Mouse (Mus musculus) large intestine, adult 2 months (tissue): ENCODE results near the gene Slc25a30. TPM values are rescaled to one million over a fixed set of nuclear protein-coding genes. Genes with fewer than 3 reads are reported as not detected.
A peak's percentile ranks its signal among the peaks of the same experiment; 100 is the strongest.

Experiments used
- DNase-seq: peaks from one replicate; pipeline ENCODE4 v3.0.0-alpha.2; 2012; ENCODE audit warnings: low read depth, low spot score
- WGBS: fragments of 180-500 bp; shearing (Covaris S2); methylation state at CpG from one replicate; pipeline ENCODE4 v1.1.7; 2018; 5-methylcytosine and 5-hydroxymethylcytosine counted together
- polyA plus RNA-seq: library from polyadenylated mRNA; depleted of rRNA; stranded (reverse); fragments of >200 nt; gene quantifications from 2 replicates; pipeline ENCODE4 v1.2.3, GENCODE M21; 2012

Gene Slc25a30
- polyA plus RNA-seq, 1 experiment: 2.4 TPM

DNA sequence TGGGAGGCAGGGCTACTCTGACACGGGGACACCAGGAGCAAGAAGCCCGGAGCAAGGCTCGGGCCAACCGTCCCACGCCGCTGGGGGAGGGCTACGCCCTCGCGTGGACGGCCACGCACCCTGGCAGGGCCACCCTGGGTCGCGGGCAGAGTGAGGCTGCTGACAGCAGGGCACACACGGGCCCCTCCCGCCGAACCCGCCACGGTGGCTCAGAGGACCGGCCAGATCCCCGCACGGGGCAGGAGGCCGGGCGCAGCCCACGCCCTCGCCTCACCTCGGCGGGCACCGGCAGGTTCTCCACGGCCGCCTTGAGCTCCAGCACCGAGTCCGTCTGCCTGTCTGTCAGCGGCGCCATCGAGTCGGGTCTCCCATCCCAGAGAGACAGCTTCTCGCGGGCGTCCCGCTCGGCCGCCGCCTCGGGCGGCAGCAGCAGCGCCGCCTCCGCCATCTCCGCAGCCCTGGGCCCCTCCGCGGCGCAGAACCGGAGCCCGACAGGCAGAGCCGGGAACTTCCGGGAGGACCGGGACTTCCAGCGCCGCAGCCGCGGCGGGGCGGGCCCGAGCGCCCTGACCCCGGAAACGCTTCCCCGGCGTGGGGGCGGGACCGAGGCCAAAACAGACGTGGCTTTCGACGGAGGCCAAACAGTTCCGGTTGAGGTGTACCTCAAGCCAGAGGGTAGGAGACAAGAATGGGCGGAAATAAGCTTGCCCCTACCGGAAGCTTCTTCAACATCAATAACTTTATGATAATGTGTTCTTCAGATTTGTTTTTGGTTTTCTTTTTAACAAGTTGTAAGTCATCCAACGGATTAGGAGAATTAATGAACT lies 32.6 kb downstream of the Slc25a30 start, which contains the start of gene Cog3:
Cog3 (minus strand) TSS at position 527 of the 827 bp plus-strand sequence.
- peak; percentile 81 for DNase-seq
- under 1% methylated on average over 78 of the region's 78 CpGs for WGBS

DNA sequence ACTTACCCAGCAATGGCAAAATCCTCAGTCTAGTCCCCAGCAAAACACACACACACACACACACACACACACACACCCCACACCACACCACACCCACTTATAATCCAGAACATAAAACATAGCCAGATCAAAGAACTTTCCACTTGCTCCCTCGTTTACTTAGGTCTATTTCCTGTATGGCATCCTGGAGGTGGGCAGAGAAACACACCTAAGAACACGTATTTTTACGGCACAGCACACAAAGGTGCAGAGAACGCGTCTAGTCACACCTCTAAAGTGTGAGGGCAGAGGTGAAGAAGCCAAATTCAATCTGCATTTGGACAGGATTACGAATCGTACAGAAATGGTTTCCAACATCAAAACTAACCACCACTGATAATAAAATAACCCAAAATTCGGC lies 33.6 kb downstream of the Slc25a30 start:
- 15% methylated on average over 8 of the region's 8 CpGs for WGBS
- peak; percentile 69 for DNase-seq

- 52% methylated on average over 4 of the region's 4 CpGs for WGBS
- DNase-seq: no peak
Observed at GRCm38 (mm10) chr14:75751040-75751439, 35.8 kb downstream of the Slc25a30 start.

GRCm38 (mm10) chr14:75749123-75749522 lies 37.7 kb downstream of the Slc25a30 start:
- 89% methylated on average over 4 of the region's 4 CpGs for WGBS

GRCm38 (mm10) chr14:75747960-75748359 lies 38.9 kb downstream of the Slc25a30 start:
- 92% methylated on average over 2 of the region's 2 CpGs for WGBS
- no peak for DNase-seq

More at GRCm38 (mm10) chr14:75749123-75749522, 37.7 kb downstream of the Slc25a30 start:
- DNase-seq: no peak

DNA sequence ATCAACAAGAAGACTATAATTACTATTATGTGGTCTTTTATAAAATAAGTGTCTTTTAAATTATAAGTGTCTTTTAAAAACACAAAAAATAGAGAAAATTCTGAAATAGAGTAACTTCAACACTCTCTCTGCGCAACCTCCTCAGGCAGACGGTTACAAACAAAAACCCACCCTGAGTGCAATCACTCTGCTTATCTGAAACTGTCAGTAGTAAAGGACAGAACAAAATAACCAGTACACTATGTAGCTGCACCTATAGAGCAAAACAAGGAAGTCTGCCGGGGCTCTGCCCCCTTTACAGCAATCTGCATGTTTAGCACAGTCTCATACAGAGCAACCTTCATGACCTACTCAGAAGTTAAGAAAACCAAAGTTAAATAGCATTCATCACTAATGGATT lies 44.9 kb downstream of the Slc25a30 start:
- no peak for DNase-seq
- WGBS: 78% methylated on average over 3 of the region's 3 CpGs

DNA sequence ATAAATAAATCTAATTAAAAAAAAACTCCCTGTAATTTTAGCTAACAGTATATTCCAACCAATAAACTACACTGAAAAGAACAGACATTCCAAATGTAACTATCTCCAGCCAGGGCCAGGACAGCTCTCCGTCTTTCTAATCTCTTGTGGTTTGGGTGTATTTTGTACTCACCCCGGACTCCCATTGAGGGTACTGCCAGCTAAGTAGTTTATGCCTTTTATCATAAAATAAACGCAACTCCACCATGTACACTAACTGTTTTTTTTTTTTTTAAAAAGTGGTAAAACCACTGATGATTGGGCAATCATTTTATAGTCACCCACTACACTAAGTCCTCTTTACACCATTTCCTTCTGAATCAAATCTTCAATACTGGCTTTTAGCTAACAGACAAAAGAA lies 51.2 kb downstream of the Slc25a30 start:
- DNase-seq: no peak
- 63% methylated on average over 3 of the region's 3 CpGs for WGBS

DNA sequence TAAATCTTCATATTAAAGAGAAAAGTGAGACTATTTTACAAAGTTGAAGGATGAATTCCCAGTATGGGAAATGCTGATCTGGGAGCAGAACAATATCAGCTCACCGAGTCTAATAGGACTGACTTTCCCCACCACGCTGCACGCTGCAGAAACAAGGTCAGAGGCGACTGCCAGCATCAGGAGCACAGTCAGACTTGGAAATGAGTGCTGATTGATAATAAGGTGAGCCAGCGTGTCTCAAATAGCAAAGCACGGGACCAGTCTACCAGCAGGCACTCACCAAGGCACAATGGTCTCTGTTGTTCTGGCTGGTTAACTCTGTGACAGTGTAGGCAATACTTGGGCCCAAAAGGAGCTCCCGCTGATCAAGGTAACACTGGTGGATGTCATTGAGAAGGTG lies 54.2 kb downstream of the Slc25a30 start:
- DNase-seq: no peak
- 95% methylated on average over 7 of the region's 7 CpGs for WGBS

- no peak for DNase-seq
- WGBS: 64% methylated on average over 2 of the region's 2 CpGs
Observed at GRCm38 (mm10) chr14:75731361-75731760, 55.5 kb downstream of the Slc25a30 start.

DNA sequence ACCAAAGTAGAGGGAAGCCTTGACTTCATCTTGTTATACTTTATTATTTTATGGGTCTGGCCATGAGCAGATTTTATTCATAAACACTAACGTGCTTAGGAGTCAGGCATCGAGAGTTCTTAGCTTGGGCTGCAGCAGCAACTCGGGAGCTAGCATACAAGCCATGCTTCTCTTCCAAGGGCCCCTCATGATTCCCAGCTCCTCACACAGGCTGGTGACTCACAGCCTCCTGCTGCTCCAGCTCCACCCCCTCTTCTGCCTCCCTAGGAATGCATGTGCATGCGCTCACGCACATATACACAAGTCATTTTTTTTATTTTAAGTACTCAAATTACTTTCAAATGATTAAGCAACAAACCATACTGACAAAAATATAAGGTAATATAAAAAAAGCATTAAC lies 58.7 kb downstream of the Slc25a30 start:
- WGBS: 75% methylated on average over 5 of the region's 5 CpGs

DNA sequence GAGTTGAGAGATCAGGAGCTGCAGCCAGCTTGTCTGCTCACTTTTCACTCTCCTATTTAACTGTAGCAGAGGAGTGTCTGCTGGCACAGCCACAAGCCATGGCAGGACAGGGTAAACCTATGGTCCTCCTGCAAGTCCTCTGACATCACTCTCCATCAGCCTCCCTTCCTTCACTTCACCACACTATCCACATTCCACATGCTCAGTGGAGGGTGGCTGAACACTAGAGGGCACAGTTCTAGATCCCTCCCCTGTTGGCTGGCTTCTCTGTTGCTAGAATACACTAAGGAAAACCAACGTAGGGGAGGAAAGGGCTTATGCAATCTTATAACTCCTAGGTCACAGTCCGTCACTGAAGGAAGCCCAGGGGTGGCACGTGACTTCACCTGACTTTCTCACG lies 59.8 kb downstream of the Slc25a30 start:
- DNase-seq: no peak
- 37% methylated on average over 4 of the region's 4 CpGs for WGBS

More for the DNA sequence above, 58.7 kb downstream of the Slc25a30 start:
- DNase-seq: no peak

- DNase-seq: no peak
- WGBS: 99% methylated on average over 2 of the region's 2 CpGs
Observed at GRCm38 (mm10) chr14:75722816-75723215, 64.0 kb downstream of the Slc25a30 start.

GRCm38 (mm10) chr14:75721977-75722563 lies 64.8 kb downstream of the Slc25a30 start:
- DNase-seq: peak; percentile 62
- 56% methylated on average over 12 of the region's 12 CpGs for WGBS

DNA sequence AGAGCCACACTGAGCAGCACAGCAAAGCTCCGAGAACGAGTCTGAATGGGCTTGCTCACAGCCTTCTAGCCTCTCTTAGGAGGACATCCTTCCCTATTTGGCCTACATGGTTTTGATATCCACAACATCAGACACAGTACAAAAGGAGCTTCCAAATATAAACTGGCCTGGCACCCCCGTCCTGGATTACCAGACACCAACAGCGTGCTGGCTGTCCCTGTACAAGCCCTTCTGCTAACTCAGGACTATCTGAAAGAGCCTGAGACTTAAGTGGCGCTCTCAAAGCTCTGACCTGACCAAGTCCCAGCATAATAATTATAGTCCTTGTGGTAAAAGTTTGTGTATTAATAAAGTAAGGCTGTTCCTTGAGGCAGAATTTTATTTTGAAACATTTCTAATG lies 66.7 kb downstream of the Slc25a30 start:
- 96% methylated on average over 5 of the region's 5 CpGs for WGBS
- DNase-seq: no peak

- 87% methylated on average over 4 of the region's 4 CpGs for WGBS
- no peak for DNase-seq
Observed at GRCm38 (mm10) chr14:75716410-75716809, 70.4 kb downstream of the Slc25a30 start.

DNA sequence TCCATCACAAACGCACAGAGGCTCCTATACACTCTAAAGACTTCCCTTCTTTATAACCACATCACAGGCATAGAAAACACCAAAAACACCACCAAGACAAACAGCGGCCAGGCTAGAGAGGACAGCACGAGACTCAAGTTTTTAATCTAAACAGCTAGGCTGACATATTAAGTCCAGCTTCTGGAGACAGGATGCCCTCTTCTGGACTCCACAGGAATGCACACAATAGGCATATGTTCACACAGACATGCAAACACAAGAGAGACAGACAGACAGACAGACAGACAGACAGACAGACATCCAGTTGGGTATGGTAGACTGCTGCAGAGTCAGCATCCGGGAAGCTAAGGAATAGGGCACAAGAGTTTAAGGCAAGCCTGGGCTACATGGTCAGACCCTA lies 73.2 kb downstream of the Slc25a30 start:
- DNase-seq: no peak
- WGBS: 83% methylated on average over 4 of the region's 4 CpGs

DNA sequence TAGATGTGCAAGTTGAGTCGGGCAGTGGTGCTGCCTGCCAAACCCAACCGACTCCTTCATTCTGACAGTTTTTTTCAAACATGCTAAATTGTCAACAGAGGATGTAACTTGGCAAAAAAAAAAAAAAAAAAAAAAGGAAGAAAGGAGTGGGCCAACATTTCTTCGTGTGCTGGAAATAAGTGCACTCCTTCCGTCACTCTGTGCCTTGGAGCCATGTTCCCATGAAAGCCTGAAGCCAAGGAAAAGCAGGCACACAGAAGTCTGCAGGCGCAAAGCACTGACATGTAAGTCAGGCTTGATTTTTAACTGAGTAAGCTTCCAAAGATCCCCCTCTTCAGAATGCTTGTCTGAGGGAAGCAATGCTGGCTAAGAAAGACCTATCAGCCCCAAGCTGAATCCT lies 74.2 kb downstream of the Slc25a30 start:
- 80% methylated on average over 5 of the region's 5 CpGs for WGBS
- no peak for DNase-seq

- WGBS: 97% methylated on average over 3 of the region's 3 CpGs
- no peak for DNase-seq
Observed at GRCm38 (mm10) chr14:75711731-75712130, 75.1 kb downstream of the Slc25a30 start.
